Mouse (Mus musculus): ENCODE measurements around the gene Cbx6.

Gene Cbx6

DNA sequence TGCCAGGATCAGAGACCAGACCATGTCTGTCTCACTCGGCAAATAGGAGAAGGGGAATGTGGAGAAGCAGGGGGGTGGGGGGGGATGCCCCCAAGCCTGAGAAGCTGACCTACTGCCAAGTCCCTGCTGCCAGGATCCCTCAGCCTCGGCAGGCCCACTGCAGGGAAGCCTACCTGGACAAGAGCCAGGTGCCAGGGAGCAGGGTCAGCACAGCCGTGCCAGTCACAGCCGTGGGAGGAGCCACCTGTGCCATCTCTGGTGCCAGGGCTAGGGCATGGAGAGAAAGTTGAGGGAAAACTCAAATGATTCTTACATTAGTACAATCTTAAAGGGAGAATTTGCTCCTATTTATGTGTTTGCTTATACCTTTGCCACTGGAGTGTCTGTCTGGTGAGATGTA is 32.2 kb downstream of the Cbx6 start:
- DNase-seq: no peak

- DNase-seq: no peak
Measured at GRCm38 (mm10) chr15:79801646-79802045, 32.8 kb downstream of the Cbx6 start.

DNA sequence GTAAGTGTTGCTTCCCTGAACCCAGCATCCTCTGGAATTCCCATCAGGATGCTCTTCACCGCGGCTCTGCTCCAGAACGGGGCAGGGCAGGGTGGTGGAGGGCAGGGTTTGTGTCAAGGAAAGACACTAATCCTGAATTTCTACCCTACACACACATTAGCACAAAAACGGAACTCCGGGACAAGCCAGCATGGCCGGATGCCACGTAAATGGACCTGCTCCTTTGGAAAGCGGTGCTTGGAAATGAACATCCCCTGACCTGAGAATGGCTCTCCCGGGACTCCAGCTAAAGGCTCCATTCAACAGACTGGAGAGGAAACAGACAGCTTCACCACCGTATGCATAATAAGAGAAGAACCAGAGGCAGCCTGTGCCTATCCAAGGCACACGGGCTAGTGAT is 33.8 kb downstream of the Cbx6 start:
- DNase-seq: no peak

DNA sequence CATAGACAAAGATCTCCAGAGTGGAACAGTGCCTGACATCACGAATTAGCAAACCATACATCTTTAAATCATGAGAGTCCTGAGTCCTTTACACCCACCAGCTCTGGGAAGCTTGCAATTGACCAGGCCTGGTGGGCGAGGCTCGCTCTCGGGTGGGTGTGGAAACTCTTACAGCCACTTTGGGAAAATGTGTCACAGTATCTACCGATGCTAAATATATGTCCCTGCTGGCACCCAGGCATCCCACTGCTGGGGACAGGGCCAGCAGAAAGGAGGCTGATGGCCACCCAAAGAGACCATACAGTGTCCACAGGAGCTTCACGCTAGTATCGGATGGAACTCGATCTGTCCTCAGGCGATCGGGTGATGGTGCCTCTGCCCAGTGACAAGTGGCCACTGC is 35.9 kb downstream of the Cbx6 start:
- DNase-seq: no peak

- no peak for DNase-seq
Measured at GRCm38 (mm10) chr15:79797680-79798079, 36.8 kb downstream of the Cbx6 start.

GRCm38 (mm10) chr15:79797096-79797495 is 37.4 kb downstream of the Cbx6 start:
- DNase-seq: no peak

- DNase-seq: no peak
Measured at GRCm38 (mm10) chr15:79796256-79796655, 38.2 kb downstream of the Cbx6 start.

GRCm38 (mm10) chr15:79794173-79794572 is 40.3 kb downstream of the Cbx6 start:
- DNase-seq: no peak

DNA sequence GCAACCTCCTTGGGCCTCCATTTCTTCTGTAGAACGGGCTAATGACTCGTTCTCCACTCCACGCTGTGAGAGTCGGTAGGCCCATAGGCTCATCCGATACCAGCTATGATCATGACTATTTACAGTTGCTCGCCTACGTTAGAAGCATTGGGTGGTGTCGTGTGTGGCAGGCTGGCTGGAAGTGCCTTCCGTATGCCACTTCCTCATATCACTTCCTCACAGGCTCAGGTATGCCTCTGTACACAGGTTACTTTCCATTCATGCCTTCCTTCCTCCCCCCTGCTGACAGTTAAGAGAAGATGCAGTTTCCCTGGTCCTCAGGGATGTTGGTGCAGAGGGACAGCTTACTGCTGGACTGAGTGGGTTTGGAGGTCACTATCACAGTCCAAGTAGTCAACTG is 41.4 kb downstream of the Cbx6 start:
- no peak for DNase-seq

DNA sequence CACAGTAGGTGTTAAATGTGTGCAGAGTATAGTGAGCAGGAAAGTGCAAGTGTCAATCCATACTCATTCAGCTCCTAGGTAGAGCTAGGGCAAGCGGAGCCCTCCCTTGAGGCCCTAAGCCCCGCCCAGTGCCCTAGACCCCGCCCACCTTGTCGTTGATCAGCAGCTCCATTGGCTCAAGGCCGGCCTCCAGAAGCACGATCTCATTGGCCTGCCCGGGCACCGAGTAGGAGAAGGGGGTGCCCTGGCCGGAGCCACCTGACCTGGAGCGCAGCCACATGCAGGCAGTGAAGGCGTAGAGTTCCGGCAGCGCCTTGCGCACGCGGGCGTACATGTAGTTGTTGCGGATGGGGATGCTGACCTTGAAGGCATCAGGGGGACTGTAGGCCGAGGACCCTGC is 42.0 kb downstream of the Cbx6 start:
- DNase-seq: peak; percentile 27 to 36

- peak; percentile 61 to 68 for DNase-seq
Measured at GRCm38 (mm10) chr15:79791502-79791901, 43.0 kb downstream of the Cbx6 start.

GRCm38 (mm10) chr15:79790905-79791304 is 43.6 kb downstream of the Cbx6 start:
- no peak for DNase-seq

DNA sequence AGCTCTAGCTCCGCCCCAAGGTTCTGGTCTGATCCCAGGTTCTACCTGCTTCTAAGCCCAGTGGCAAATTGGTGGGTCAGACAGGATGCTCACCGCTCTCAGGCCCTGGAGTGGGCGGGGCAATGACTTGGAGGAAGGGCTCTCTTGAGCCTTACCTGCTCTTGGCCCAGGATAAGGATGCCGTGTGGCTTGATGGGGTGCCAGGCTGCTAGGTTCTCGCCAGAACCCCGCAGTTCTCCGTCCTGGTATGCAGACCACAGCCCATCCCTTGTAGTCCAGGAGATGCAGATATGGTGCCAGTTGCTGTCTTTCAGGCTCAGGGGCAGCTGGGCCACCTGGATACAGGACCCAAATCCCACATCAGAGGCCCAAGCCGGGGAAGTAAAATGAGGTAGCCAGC is 44.4 kb downstream of the Cbx6 start:
- DNase-seq: no peak

GRCm38 (mm10) chr15:79787815-79788214 is 46.7 kb downstream of the Cbx6 start:
- DNase-seq: no peak

DNA sequence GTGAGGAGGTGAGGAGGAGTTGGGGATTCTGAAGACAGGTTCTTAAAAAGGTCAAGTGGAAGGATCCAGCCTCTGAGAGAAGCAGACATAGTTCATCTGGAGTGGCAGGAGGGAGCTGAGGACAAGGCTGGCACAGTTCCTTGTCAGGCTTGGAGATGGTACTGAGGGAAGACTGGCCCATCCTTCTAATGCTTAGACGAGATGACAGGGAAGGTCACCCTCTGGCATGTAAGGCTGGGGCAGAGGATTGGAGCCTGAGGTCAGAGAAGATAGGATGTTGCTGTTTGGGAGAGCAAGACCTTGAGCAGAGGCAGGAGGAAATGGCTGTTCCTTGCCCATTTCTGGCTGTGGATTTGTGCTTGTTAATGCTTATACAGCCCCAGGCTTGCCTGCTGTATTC is 49.4 kb downstream of the Cbx6 start:
- no peak for DNase-seq

DNA sequence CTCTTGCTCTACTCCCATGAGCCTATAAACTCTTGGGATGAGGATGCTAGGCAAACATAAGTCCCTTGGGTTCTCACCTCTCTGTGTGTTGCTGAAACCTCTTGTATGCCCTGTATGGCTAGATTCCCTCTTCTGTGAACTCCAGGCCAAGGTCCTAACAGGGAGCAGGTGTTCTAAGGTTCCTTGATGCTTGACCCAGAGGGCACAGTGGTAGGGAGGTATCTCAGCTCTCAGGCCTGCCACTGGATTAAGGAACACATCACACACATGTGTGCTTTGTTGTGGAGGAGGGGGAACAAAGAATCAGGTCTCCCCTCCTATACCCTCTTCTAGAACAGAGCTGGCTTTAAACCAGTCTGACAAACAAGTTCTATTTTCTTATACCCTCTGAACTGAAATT is 56.7 kb downstream of the Cbx6 start, which contains the start of gene Dnal4:
Gene Dnal4, minus strand, starts transcription at position 101 of the 400 bp plus-strand sequence.
- DNase-seq: no peak

GRCm38 (mm10) chr15:79775662-79776061 is 58.8 kb downstream of the Cbx6 start:
- no peak for DNase-seq

- DNase-seq: peak; percentile 98
Measured at GRCm38 (mm10) chr15:79774117-79775027, 60.1 kb downstream of the Cbx6 start.
